Mouse (Mus musculus) MEL (cell line): ENCODE measurements around the gene Rhot2.
A peak's percentile ranks its signal among the peaks of the same experiment; 100 is the strongest.

ENCODE experiments used
- CHD1 ChIP-seq: IDR thresholded peaks from 2 replicates; pipeline ENCODE4 v1.6.1; 2012; ENCODE audit warnings: low read depth, mild to moderate bottlenecking, inconsistent platforms, low read length, improper control_type of control experiment
- CTCF ChIP-seq, 3 experiments: IDR thresholded peaks in 2 of 3; conservative IDR thresholded peaks in 1 of 3; 2 replicates each; pipeline ENCODE4 v1.5.1; 2011 to 2012; ENCODE audit warnings: low read length in 3 of 3, low read depth in 2 of 3, mild to moderate bottlenecking in 2 of 3, improper control_type of control experiment in 1 of 3, inconsistent platforms in 1 of 3, mixed read lengths in 1 of 3, moderate library complexity in 1 of 3; ENCODE audit not compliant: control insufficient read depth in 1 of 3, insufficient read depth in 1 of 3, poor library complexity in 1 of 3, severe bottlenecking in 1 of 3
- EP300 ChIP-seq, 2 experiments: IDR thresholded peaks; 2 replicates each; pipeline ENCODE4 v1.6.1; 2011; ENCODE audit warnings: improper control_type of control experiment in 2 of 2, low read length in 2 of 2, low read depth in 1 of 2, mild to moderate bottlenecking in 1 of 2
- GATA1 ChIP-seq: IDR thresholded peaks from 2 replicates; pipeline ENCODE4 v1.6.1; 2011; ENCODE audit warnings: low read depth, low read length, improper control_type of control experiment
- MAX ChIP-seq: IDR thresholded peaks from 2 replicates; pipeline ENCODE4 v1.6.1; 2011; ENCODE audit warnings: low read length, improper control_type of control experiment
- MYB ChIP-seq: IDR thresholded peaks from 2 replicates; pipeline ENCODE4 v1.6.1; 2011; ENCODE audit warnings: mild to moderate bottlenecking, low read depth, low read length, improper control_type of control experiment
- MYC ChIP-seq: IDR thresholded peaks from 2 replicates; pipeline ENCODE4 v1.6.1; 2011; ENCODE audit warnings: low read depth, mild to moderate bottlenecking, low read length, improper control_type of control experiment, moderate library complexity
- POLR2A ChIP-seq, 2 experiments: IDR thresholded peaks; 2 replicates each; pipeline ENCODE4 v1.6.1; 2011 to 2012; ENCODE audit warnings: low read length in 2 of 2, mild to moderate bottlenecking in 2 of 2, control low read depth in 1 of 2, improper control_type of control experiment in 1 of 2, low read depth in 1 of 2, moderate library complexity in 1 of 2; ENCODE audit not compliant: control insufficient read depth in 1 of 2, insufficient read depth in 1 of 2, poor library complexity in 1 of 2
- SIN3A ChIP-seq: IDR thresholded peaks from 2 replicates; pipeline ENCODE4 v1.6.1; 2012; ENCODE audit warnings: low read length, improper control_type of control experiment, inconsistent platforms
- SMC3 ChIP-seq: IDR thresholded peaks from 2 replicates; pipeline ENCODE4 v1.6.1; 2011; ENCODE audit warnings: low read depth, low read length, improper control_type of control experiment
- UBTF ChIP-seq: IDR thresholded peaks from 2 replicates; pipeline ENCODE4 v1.6.1; 2012; ENCODE audit warnings: low read depth, mild to moderate bottlenecking, inconsistent platforms, low read length, improper control_type of control experiment, moderate library complexity, borderline replicate concordance; ENCODE audit not compliant: insufficient read depth
- USF1 ChIP-seq: IDR thresholded peaks from 2 replicates; pipeline ENCODE4 v1.6.1; 2014; ENCODE audit warnings: low read depth, mild to moderate bottlenecking, inconsistent platforms, low read length, improper control_type of control experiment, moderate library complexity

DNA sequence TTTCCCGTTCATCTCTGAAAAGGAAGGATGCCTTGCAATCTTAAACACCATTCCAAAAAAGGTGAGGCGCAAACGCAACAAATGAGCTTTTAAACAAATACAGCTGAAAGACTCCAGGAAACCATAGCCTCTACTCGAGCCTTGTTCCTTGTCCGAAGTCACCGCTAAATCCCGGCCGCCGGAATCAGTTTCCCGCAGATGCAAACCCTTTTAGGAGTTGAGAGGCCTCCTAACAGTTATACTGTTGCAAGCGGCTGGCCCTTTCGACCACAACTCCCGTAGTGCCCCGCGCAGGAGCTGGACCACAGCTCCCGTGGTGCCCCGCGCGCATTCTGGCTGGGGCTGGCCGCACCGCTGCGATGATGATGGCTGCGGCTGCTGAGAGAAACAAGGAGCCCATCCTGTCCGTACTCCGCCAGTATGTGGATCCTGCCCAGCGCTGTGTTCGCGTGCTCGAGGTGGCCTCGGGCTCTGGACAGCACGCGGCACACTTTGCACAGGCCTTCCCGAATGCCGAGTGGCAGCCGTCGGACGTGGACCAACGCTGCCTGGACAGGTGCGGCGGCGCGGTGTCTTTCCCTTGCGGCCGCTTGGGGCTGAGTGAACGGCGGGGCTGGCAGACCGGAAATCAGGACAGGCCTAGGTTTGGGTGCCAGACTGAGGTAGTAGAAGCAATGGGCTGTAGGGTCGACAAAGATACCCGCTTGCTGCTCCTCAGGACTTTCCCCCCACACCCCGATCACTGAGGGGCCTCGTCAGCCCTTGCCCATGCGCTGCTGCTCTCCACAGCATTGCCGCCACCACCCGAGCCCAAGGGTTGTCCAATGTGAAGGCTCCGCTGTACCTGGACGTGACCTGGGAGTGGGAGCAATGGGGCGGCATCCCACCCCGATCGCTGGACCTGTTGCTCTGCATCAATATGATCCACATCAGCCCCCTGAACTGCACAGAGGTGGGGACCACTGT lies 30.8 kb upstream of the Rhot2 start:
- TF ChIP-seq CTCF (IDR thresholded peaks at IDR 0.05 in 2 of 3, conservative IDR thresholded peaks at IDR 0.05 in 1 of 3; ENCODE audit: control insufficient read depth in 1 of 3, insufficient read depth in 1 of 3, low read depth in 2 of 3, low read length in 3 of 3, poor library complexity in 1 of 3, severe bottlenecking in 1 of 3) (peak in 1 of 3 experiments; percentile 17; a peak in 2 of 6 replicates), MYC (peak; percentile 54; the same call in 1 of the 2 replicates), CHD1 (no peak), POLR2A (IDR thresholded peaks at IDR 0.05; ENCODE audit: control insufficient read depth in 1 of 2, insufficient read depth in 1 of 2, low read depth in 1 of 2, low read length in 2 of 2, poor library complexity in 1 of 2) (peak; percentile 64 to 84), SIN3A (peak; percentile 59), EP300 (IDR thresholded peaks at IDR 0.05; ENCODE audit: low read depth in 1 of 2, low read length in 2 of 2) (no peak), MYB (no peak), UBTF (no peak), USF1 (0 out of 2 replicates have a peak, but pooled peaks have one; percentile 14), SMC3 (no peak), MAX (peak; percentile 40), GATA1 (no peak)
